Mouse (Mus musculus): ENCODE measurements at regions not wholly inside any gene's neighbourhood (a gene's known extent, or its start where the extent isn't known, plus 50 kb on each side); places are given as distances from the start of the nearest gene placed in this dataset.
A peak's percentile ranks its signal among the peaks of the same experiment; 100 is the strongest.

DNA sequence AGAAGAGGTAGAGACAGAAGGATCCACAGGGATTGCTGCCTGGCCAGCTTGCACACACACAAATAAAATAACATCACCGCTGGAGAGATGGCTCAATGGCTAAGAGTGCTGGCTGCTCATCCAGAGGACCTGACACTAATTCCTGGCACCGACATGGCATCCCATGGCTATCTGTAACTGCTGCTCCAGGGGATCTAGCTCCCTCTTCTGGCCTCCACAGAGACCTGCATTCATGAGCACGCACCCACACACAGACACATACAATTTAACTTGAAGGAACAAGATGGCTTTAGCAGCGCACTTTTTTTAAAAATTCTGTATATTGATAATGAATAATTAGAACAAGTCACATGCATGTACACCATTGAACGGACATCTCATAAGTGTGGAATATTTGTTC is 110.1 kb upstream of the Tbx3 start:
- H3K36me3 ChIP-seq: no peaks in the 10 kb centered on the region
- H3K4me2 ChIP-seq (replicated peaks): no peak overlapping the region
- H3K4me3 ChIP-seq (replicated peaks): no peak overlapping the region
- WGBS: 95% methylated on average over 5 of the region's 5 CpGs
- peaks cover 12% of the 10 kb centered on the region for H3K4me1 ChIP-seq
- H3K27ac ChIP-seq (replicated peaks): no peak overlapping the region
- H3K9me3 ChIP-seq (replicated peaks): no peaks in the 10 kb centered on the region
- H3K9ac ChIP-seq: no peak overlapping the region
- no peak for ATAC-seq (ENCODE audit: insufficient number of reproducible peaks, low FRiP score, low TSS enrichment, low read depth)
- peaks cover 11% of the 10 kb centered on the region; the same call in 1 of the 2 replicates for H3K27me3 ChIP-seq

DNA sequence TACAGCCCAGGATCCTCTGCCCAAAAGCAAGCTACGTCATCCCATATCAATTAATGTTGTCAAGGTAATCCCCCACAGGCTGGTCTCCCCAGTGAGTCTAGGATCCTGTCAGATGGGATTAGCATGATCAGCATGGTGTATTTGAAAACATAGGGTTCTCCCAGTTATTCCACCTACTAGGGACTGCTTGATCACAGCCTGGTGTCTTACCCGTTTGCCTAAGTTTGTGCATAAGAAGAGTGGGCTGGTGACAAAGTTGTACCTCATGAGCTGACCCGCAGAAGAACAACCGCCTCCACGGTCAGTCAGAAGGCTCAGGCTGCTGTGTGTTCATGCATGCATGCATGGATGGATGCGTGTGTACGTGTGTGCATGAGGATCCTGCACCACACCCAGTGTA is 108.9 kb upstream of the Tbx3 start:
- Histone ChIP-seq H3K9ac (no peak overlapping the region), H3K36me3 (no peaks in the 10 kb centered on the region), H3K4me1 (peaks cover 12% of the 10 kb centered on the region), H3K4me2 (replicated peaks) (no peak overlapping the region), H3K4me3 (replicated peaks) (no peak overlapping the region), H3K27me3 (peaks cover 11% of the 10 kb centered on the region; the same call in 1 of the 2 replicates), H3K9me3 (replicated peaks) (no peaks in the 10 kb centered on the region), H3K27ac (replicated peaks) (no peak overlapping the region)
- ATAC-seq (ENCODE audit: insufficient number of reproducible peaks, low FRiP score, low TSS enrichment, low read depth): no peak
- WGBS: 85% methylated on average over 7 of the region's 7 CpGs

DNA sequence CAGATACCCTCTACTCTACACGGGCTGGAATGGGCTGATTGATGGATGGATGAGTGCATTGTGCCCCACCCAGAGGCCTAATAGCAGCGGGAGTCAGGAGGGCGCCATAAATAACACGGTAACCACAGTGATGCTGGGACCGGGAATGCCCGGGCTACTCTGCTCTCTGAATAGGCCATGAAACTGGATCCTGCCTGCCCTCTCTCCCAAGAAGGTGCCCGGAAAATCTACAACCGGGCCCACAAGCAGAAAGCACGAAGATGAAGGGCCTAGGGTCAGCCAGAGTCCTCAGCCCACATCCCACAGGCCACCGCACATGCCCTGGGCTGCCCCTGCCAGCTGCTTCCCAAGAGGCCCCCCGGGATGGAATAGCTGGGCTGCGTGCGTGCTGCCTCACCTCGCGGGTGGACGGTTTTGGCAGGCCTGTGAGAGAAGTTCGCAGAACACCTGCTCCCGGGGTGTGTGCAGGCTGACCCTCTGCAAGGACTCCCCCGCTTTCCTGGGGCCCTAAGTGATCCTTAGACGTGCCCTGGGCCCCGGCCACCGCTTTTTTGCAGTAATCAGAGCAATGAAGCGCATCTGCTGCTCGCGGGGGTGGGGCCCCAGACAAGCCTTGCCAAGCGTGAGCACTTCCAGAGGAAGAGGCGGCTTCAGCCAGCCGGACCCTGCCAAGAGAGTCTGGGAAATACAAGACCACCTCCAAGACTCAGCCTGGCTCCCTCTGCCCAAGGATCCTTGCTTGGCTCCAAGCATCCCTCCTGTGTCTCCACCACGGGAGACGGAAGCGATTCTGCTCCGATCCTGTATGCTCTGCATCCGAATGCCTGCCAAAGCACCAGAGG is 106.7 kb upstream of the Tbx3 start:
- H3K4me1 ChIP-seq: peaks cover 12% of the 10 kb centered on the region
- peak; percentile 75 for ATAC-seq (ENCODE audit: insufficient number of reproducible peaks, low FRiP score, low TSS enrichment, low read depth)
- peak overlapping the region; percentile 29 for H3K4me2 ChIP-seq (replicated peaks)
- no peak overlapping the region for H3K9ac ChIP-seq
- WGBS: 10% methylated on average over 33 of the region's 33 CpGs
- H3K9me3 ChIP-seq (replicated peaks): no peaks in the 10 kb centered on the region
- no peaks in the 10 kb centered on the region for H3K36me3 ChIP-seq
- H3K27me3 ChIP-seq: peaks cover 11% of the 10 kb centered on the region; the same call in 1 of the 2 replicates
- H3K27ac ChIP-seq (replicated peaks): peak overlapping the region; percentile 48; the same call in 1 of the 2 replicates
- H3K4me3 ChIP-seq (replicated peaks): 0 out of 2 replicates have a peak overlapping the region, but pooled peaks have one; percentile 9

DNA sequence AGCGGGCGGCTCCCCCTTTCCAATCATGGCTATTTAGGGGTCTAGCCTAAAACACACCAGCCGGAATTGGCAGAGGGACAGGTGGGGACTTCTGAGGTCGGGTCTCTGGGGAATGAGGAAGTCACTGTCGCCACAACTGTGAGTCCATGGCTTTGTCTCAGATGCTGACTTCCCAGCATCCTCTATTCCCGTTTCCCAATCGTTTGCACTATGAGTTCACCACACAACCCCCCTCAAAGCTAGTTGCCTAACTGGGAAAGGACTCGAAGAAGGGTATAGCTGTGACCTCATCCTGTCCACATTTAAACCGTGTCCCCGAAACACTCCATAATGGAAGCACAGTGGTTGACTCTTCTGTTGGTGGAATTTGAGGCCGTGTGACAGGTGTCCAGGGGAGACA is 102.8 kb upstream of the Tbx3 start:
- ATAC-seq (ENCODE audit: insufficient number of reproducible peaks, low FRiP score, low TSS enrichment, low read depth): no peak
- Histone ChIP-seq H3K36me3 (no peaks in the 10 kb centered on the region), H3K4me1 (peaks cover 12% of the 10 kb centered on the region), H3K9ac (no peak overlapping the region), H3K27me3 (peaks cover 11% of the 10 kb centered on the region; the same call in 1 of the 2 replicates), H3K4me3 (replicated peaks) (no peak overlapping the region), H3K27ac (replicated peaks) (no peak overlapping the region), H3K4me2 (replicated peaks) (no peak overlapping the region), H3K9me3 (replicated peaks) (no peaks in the 10 kb centered on the region)
- WGBS: 72% methylated on average over 11 of the region's 11 CpGs

DNA sequence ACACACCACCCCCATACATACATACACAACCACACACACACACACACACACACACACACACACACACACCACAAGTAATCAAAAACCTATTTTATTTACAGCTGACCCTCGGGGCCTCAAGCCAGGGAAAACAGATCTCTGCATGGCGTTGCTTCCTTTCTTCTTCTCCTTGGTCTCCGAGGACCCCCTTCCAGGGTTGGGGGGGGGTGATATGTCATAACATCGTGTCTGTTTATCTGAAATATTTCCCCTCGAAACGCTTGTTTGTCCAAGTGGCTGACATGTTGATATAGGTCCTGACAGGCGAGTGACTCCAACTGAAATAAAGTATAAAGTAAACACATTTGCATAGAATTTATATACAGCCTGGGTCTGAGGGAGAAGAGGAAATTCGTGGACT is 100.4 kb upstream of the Tbx3 start:
- Histone ChIP-seq H3K9ac (no peak overlapping the region), H3K4me1 (no peaks in the 10 kb centered on the region), H3K9me3 (replicated peaks) (no peaks in the 10 kb centered on the region), H3K27ac (replicated peaks) (no peak overlapping the region), H3K27me3 (no peaks in the 10 kb centered on the region), H3K36me3 (no peaks in the 10 kb centered on the region), H3K4me3 (replicated peaks) (no peak overlapping the region), H3K4me2 (replicated peaks) (no peak overlapping the region)
- no peak for ATAC-seq (ENCODE audit: insufficient number of reproducible peaks, low FRiP score, low TSS enrichment, low read depth)
- WGBS: 33% methylated on average over 8 of the region's 8 CpGs

DNA sequence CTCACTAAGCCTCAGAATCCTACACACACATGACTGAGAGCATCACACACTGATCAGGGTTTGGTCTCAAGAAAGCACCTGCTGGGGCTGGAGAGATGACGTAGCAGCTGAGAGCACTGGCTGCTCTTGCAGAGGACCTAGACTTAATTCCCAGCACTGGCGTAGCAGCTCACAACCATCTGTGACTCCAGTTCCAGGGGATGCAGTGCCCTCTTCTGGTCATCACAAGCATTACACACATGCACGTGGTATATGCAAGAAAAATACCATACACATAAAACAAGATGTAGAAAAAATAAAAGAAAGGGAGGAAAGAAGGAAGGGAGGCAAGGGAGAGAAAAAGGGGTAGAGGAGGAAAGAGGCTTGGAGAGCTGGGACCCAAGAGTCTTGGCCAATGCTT is 98.8 kb upstream of the Tbx3 start:
- Histone ChIP-seq H3K36me3 (no peaks in the 10 kb centered on the region), H3K9ac (no peak overlapping the region), H3K9me3 (replicated peaks) (no peaks in the 10 kb centered on the region), H3K27ac (replicated peaks) (no peak overlapping the region), H3K4me1 (no peaks in the 10 kb centered on the region), H3K27me3 (no peaks in the 10 kb centered on the region), H3K4me3 (replicated peaks) (no peak overlapping the region), H3K4me2 (replicated peaks) (no peak overlapping the region)
- no peak for ATAC-seq (ENCODE audit: insufficient number of reproducible peaks, low FRiP score, low TSS enrichment, low read depth)
- 88% methylated on average over 3 of the region's 3 CpGs for WGBS

DNA sequence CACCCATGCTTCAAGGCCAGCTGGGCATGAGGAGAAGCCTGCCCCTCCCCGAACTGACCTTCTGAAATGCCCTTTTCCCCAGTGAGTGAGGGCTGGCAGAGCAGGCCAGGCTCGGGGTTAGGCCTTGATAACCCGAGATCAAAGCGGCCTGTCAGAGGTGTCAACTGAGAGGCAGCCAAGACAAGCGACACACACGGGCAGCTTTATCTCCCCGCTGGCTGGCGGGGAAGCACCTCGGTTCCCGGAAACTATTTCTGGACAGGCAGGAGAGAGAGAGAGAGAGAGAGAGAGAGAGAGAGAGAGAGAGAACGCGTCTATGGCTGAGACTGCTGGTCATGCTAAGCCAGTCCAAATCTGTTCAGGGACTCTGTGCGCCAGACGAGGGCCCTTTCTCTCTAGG is 95.3 kb upstream of the Tbx3 start:
- ATAC-seq (ENCODE audit: insufficient number of reproducible peaks, low FRiP score, low TSS enrichment, low read depth): no peak

DNA sequence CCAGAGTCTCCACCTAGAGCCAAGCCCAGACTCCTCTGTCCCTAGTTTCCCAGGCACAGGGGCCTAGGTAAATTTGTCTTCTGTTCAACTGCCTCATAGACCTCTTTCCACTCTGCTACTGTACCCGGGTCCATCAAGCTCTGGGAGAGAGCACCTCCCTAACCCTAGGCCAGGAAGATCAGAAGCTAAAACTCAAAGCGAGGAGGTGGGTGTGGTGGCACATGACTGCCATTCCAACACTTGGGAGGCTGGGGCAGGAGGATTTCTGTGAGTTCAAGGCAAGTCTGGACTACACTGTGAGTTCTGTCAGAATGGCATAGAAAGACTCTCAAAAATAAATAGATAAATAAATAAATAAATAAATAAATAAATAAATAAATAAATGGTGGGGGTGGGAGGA is 91.2 kb upstream of the Tbx3 start:
- 84% methylated on average over 2 of the region's 2 CpGs for WGBS
- ATAC-seq (ENCODE audit: insufficient number of reproducible peaks, low FRiP score, low TSS enrichment, low read depth): no peak
- Histone ChIP-seq H3K9ac (no peak overlapping the region), H3K4me2 (replicated peaks) (no peak overlapping the region), H3K27ac (replicated peaks) (no peak overlapping the region), H3K4me3 (replicated peaks) (no peak overlapping the region), H3K27me3 (no peaks in the 10 kb centered on the region), H3K9me3 (replicated peaks) (no peaks in the 10 kb centered on the region), H3K4me1 (no peaks in the 10 kb centered on the region), H3K36me3 (no peaks in the 10 kb centered on the region)

More for the DNA sequence above, 95.3 kb upstream of the Tbx3 start:
- H3K4me1 ChIP-seq: no peaks in the 10 kb centered on the region
- H3K9me3 ChIP-seq (replicated peaks): no peaks in the 10 kb centered on the region
- H3K36me3 ChIP-seq: no peaks in the 10 kb centered on the region
- 42% methylated on average over 14 of the region's 14 CpGs for WGBS
- no peak overlapping the region for H3K9ac ChIP-seq
- no peak overlapping the region for H3K27ac ChIP-seq (replicated peaks)
- no peak overlapping the region for H3K4me2 ChIP-seq (replicated peaks)
- H3K4me3 ChIP-seq (replicated peaks): no peak overlapping the region
- H3K27me3 ChIP-seq: no peaks in the 10 kb centered on the region

DNA sequence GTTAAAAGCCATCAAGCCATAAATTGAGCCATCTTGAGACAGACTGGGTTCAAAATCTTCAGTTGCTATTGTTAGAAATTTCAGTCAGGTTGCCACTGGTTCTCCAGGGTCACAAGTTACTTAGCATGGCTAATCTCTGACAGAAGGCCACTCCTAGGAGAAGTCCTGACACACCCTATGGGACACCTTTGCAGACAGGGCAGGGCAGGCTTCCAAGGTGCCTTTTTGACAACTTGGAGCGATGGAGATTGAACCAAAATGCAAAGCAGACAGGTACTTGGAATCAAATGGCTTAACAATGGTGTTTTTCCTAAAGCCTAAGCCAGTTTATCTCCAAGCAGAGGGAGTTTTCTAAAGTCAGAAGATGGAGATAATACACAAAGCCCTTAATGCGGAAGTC is 90.7 kb upstream of the Tbx3 start:
- Histone ChIP-seq H3K36me3 (no peaks in the 10 kb centered on the region), H3K4me2 (replicated peaks) (no peak overlapping the region)

DNA sequence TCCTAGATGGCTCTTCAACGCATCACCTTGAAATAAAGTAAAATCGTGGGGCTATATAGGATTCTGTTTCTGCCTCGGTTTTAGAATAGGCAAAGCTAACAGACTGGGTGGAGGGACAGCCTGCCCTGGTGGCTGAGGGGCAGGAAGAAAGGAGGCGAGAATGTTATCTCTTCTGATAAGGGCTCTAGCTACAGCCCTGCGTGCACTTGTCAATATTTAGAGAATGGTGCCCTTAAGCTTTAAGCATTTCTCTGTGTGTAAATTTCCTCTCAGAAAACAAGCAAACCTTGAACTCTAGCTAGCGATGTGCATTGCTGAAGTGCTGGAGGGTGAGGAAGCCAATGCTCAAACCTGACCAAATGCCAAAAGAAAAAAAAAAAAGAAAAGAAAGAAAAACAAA is 90.1 kb upstream of the Tbx3 start:
- H3K4me2 ChIP-seq (replicated peaks): no peak overlapping the region
- H3K36me3 ChIP-seq: no peaks in the 10 kb centered on the region
- WGBS: 81% methylated on average over 6 of the region's 6 CpGs
- H3K27ac ChIP-seq (replicated peaks): no peak overlapping the region
- no peaks in the 10 kb centered on the region for H3K9me3 ChIP-seq (replicated peaks)
- no peaks in the 10 kb centered on the region for H3K27me3 ChIP-seq
- no peak overlapping the region for H3K9ac ChIP-seq
- H3K4me1 ChIP-seq: no peaks in the 10 kb centered on the region
- no peak for ATAC-seq (ENCODE audit: insufficient number of reproducible peaks, low FRiP score, low TSS enrichment, low read depth)
- H3K4me3 ChIP-seq (replicated peaks): no peak overlapping the region

More for the DNA sequence above, 90.7 kb upstream of the Tbx3 start:
- Histone ChIP-seq H3K27me3 (no peaks in the 10 kb centered on the region), H3K27ac (replicated peaks) (no peak overlapping the region), H3K9me3 (replicated peaks) (no peaks in the 10 kb centered on the region), H3K4me1 (no peaks in the 10 kb centered on the region), H3K9ac (no peak overlapping the region), H3K4me3 (replicated peaks) (no peak overlapping the region)
- ATAC-seq (ENCODE audit: insufficient number of reproducible peaks, low FRiP score, low TSS enrichment, low read depth): no peak
- WGBS: 79% methylated on average over 2 of the region's 2 CpGs

DNA sequence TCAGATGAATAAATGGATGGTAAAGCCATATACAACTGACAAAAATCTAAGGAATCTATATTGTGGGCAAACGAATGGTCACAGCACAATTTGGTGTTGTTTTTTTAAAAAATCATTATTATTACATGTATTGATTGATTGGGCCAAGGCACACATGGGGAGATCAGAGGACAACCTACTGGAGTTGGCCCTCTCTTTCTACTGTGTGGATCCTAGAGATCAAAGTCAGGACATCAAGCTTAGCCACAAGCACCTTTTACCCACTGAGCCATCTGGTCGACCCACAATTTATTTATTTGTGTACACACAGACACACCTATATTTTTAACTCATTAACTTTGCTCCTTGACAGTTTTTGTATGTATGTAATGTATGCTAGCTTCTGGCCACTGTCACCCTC is 89.7 kb upstream of the Tbx3 start:
- H3K4me1 ChIP-seq: no peaks in the 10 kb centered on the region
- H3K9ac ChIP-seq: no peak overlapping the region
- H3K27me3 ChIP-seq: no peaks in the 10 kb centered on the region
- ATAC-seq (ENCODE audit: insufficient number of reproducible peaks, low FRiP score, low TSS enrichment, low read depth): no peak
- no peak overlapping the region for H3K4me2 ChIP-seq (replicated peaks)
- no peak overlapping the region for H3K4me3 ChIP-seq (replicated peaks)
- H3K9me3 ChIP-seq (replicated peaks): no peaks in the 10 kb centered on the region
- WGBS: 82% methylated on average over 2 of the region's 2 CpGs
- H3K27ac ChIP-seq (replicated peaks): no peak overlapping the region
- no peaks in the 10 kb centered on the region for H3K36me3 ChIP-seq

DNA sequence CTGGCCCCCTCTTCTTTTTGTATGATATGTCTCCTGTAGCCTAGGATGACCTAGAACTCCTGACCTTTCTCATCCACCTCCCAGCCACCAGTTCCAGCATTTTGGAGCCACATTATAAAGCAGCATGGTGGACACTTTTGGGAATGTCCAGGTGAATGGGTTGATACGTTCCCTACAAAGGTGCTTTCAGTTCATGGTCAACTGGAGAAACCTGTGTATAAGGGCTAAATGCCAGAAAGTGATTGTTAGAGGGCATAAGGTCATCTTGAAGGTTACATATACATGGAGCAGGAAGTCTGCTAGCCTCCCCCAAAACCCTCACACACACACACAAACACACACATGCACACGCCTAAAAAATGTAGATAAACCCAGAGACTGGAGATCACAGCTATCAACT is 86.1 kb upstream of the Tbx3 start:
- no peaks in the 10 kb centered on the region for H3K27me3 ChIP-seq
- H3K4me1 ChIP-seq: 0 out of 2 replicates have a peak, but pooled peaks cover 6% of the 10 kb centered on the region
- no peaks in the 10 kb centered on the region for H3K36me3 ChIP-seq
- no peak overlapping the region for H3K4me2 ChIP-seq (replicated peaks)
- H3K27ac ChIP-seq (replicated peaks): no peak overlapping the region
- 81% methylated on average over 2 of the region's 2 CpGs for WGBS
- no peak for ATAC-seq (ENCODE audit: insufficient number of reproducible peaks, low FRiP score, low TSS enrichment, low read depth)
- no peak overlapping the region for H3K4me3 ChIP-seq (replicated peaks)
- H3K9me3 ChIP-seq (replicated peaks): no peaks in the 10 kb centered on the region
- no peak overlapping the region for H3K9ac ChIP-seq

Measured in embryonic facial prominence, embryonic 15.5 days (tissue).